Mouse (Mus musculus) heart, postnatal 25 days (tissue): ENCODE measurements around the gene Pjvk. TPM values are rescaled to one million over a fixed set of nuclear protein-coding genes. Genes with fewer than 3 reads are reported as not detected.
A peak's percentile ranks its signal among the peaks of the same experiment; 100 is the strongest.
"Not testable (repeated sequence)": the region's sequence is repeated elsewhere in the genome, so short reads cannot be mapped to it uniquely, and the experiment has no call there.

Experiments used
- DNase-seq: peaks from one replicate; pipeline ENCODE4 v3.0.0; 2022; ENCODE audit warnings: low spot score
- intact Hi-C: fragments of 180-260 bp; cut with DNase I; formaldehyde crosslinking; loops from one replicate; pipeline ENCODE4 v1.15.1; 2025
- total RNA-seq, 2 experiments: library from RNA; stranded (reverse); gene quantifications; 2 replicates each; pipeline ENCODE4 v1.2.3; 2021

Pjvk gene
- total RNA-seq: not detected

DNA sequence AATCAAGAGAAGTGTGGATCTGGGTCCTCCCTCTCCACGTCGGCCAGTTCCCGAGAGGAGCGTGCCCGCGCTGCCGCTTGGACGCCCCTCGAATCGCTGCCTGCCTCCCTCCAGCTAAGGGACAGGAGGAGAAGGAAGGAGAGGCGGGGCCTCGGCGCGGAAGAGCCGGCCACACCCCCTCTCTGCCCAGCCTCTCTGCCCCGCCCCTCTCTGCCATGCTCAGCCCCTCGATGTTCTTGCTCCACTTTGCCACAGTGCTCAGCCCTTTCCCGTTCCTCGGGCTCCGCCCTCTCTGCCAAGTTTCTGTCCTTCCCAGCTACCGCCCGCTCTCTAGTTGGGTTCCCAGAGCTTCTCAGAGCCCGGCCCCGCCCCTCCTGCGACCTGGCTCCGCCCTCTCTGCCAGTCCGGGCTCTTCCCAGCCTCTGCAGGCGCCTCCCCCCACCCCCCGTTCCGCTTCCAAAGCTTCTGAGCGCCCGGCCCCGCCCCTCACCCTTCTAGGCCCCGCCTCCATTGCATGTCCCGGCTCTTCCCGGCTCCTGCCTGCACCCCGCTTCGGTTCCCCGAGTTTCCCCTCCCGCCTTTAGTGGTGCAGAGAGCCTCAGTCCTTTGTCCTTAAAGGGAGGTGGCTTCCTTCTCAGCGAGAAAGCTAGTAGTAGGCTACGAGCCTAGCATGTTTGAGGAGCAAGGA lies at the start of gene Pjvk, which contains the start of gene Prkra:
Gene Pjvk, plus strand, starts transcription at position 594 of the 688 bp plus-strand sequence.
Gene Prkra, minus strand, starts transcription at position 133 of the 688 bp plus-strand sequence.
- peak; percentile 92 for DNase-seq
- intact Hi-C loops: loop anchor here (1.0 kb wide), 1 partner anchor 27 kb away; the partner anchor contains the start of gene Plekha3

DNA sequence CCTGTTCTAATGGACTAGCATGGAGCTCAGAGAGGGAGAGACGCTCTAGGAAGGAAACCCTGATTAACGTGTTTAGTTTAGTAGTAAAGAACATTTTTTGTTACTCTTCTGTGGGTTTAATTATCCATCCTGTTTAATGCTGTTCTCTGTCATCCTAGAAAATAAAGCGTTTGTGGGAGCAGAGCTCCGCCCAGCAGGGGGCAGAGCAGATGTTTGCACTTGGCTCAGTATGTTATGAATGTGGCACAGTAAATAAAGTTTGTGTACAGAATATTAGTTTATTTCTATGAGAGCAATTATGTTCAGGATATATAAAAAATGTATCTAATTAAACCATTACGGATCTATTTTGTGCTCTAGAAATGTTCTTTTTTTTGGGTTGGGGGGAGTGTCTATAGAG lies 49.1 kb upstream of the Pjvk start:
- intact Hi-C loops: no loop called here
- no peak for DNase-seq

DNA sequence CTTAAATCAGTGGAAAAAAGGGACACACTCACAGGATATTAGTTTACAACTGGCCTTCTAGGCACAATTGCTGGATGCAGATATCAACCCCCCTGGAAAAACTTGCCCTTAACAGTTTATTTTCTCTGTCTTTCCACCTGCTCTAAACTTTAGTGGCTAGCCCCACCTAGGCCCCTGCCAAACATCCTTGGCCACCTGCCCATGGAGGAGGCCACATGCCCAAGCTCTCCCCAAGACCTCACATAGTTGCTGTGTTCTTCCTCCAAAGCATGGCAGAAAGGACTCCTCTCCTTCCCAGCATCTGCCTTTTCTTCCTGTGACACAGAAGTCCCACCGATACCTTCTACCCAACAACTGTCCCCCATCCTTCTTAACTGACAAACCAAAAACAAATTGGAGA lies 46.0 kb upstream of the Pjvk start:
- intact Hi-C loops: no loop called here
- no peak for DNase-seq

DNA sequence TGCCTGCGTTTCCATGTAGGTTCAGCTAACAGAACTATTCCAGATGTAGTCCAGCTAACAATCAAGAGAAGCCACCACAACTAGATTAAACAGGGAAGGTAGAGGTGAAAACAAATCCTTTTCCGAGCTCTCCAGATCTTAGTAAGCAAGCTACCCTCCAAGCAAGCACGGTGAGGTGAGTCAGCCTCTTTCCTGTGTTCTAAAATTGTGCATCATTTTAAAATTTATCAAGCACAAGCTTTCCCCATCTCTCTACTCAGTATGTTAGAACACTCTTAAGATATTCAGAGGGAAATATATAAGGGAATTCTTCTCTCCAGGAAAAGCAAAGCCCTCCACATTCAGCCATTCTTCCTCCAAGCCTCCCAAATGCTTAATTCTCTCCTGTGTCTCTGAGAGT lies 41.6 kb upstream of the Pjvk start:
- DNase-seq: no peak
- intact Hi-C loops: no loop called here

DNA sequence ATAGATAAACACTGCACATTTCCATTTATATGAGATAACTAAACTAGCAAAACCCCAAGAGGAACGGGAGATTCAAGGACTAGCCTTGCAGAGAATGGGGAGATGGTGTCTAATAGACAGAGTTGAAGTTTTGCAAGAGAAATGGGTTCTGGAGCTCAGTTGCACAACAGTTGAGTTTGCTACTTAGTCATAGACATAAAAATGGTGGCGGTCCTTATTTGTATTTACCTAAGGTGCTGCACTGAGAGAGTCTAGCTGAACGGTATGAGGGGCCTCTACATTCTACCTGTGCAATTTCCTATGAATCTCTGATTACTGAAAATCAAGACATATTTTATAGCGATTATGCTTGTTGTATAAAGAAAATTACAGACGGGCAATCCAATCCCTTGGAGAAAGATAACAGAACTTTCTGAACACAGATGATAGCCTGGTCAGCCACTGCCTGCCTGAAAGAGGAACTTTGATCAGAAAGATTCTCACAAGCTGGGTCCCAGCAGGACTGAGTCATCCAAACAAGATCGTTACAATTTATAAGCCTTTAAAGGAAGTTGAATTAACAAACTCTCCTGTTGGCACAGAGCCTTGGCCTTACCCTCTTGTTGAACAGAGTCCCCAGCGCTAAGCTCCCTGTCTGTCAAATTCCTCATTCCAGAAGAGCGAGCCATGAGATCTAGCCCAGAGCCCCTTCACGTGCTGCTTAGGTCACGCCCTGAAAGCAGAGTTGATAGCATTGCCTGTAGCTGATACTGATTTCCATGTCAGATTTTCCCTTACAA lies 37.8 kb upstream of the Pjvk start:
- DNase-seq: no peak

DNA sequence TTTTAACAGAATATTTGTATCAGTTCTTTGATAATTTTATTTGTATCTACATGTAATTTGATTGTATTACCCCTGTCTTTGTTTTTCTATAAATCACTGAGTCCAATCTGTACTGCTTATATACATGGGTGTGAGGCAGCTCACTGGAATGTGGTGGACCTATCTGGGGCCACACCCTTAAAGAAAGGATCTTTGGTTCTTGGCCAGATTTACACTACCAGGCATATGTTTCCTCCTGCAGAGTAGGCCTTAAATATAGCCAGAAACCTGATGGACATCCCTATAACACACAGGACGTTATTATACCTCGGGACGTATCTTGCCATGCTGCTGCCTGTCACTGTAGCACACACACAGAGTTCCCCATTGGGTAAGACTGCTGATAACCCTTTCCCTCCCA lies 36.3 kb upstream of the Pjvk start:
- DNase-seq: no peak
- intact Hi-C loops: no loop called here

More for the DNA sequence above, 37.8 kb upstream of the Pjvk start:
- intact Hi-C loops: no loop called here

DNA sequence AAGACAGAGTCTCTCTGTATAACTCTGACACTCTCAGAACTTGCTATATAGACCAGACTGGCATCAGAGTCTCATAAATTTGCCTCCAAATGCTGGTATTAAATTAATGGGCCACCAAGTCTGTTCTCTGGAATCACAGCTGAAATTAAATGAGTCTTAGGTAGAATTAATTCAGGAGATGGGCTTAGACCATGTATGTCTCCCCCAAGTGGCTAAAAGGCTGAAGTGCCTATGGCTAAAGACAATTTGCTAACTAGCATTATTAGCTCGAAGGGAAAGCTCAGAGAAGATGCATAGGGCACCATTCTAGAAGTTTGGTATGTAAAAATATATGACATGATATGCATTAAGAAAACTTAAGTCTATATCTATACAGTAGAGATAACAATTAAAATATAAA lies 30.2 kb upstream of the Pjvk start:
- intact Hi-C loops: loop anchor here (1.0 kb wide), 1 partner anchor 251 kb away; no protein-coding TSS in a partner anchor
- no peak for DNase-seq

DNA sequence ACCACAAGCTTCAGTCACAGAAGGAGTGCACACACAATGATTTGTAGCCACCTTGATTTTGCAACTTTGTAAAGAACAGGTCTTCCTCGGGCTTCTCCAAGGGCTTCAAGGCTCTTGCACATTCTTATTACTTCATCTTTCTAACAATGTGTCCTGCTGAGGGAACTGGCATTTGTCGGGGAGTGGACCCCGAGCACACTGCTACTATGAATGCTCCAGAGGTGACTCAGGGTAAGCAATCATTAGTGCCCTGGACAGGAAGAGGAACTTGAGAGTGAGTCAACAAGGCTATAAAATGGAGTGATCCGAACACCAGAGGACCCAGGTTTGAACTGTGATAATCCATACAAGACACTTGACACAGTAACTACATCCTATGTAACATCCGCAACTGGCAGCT lies 28.1 kb upstream of the Pjvk start:
- DNase-seq: no peak
- intact Hi-C loops: no loop called here

DNA sequence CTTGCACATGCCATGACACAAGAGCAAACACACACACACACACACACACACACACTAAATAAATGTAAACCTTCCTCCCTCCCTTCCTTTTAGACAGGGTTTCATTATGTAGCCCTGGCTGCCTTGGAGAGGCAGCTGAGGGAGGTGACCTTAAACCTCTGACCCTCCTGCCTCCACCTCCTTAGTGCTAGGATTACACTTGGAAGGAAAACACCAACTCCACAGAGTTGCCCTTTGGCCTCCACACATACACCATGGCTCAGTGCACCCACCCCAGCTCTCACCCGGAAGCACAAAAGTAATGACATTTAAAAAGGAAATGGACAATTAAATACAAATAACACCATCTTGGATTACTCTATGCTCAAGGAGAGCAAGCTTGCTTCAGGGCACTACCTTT lies 26.6 kb upstream of the Pjvk start:
- intact Hi-C loops: no loop called here
- DNase-seq: no peak

DNA sequence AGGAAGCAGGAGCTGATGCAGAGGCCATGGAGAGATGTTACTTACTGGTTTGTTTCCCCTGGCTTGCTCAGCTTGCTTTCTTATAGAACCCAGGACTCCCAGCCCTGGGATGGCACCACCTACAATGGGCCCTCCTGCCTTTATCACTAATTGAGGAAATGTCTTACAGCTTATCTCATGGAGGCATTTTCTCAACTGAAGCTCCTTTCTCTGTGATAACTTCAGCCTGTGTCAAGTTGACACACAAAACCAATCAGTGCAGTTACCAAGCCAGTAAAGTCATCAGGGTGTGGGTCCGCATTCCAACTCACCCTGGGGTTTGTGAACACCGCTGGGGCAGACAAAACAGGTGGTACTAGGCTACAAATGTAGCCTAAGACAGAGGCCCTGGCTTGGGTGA lies 26.0 kb upstream of the Pjvk start:
- intact Hi-C loops, DNase-seq: not testable (repeated sequence)

DNA sequence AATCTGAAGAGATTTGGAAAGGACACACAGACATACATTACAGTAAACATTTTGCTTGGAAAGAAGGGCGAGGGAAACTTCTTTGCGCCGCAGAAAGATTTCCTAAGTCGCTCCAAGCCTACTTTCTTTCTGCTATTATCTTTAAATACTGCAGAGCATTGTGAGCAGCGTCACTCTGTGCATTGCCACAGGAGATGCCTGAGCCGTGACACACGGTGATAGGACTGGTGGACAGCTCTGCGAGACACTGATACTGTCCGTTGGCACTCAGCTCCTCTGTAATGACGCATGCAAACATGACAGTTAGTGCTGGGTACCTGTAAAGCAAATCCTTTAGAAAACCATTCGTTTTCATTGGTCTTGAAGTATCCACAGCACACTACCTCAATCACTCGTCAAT lies 18.0 kb upstream of the Pjvk start:
- intact Hi-C loops: no loop called here
- no peak for DNase-seq

DNA sequence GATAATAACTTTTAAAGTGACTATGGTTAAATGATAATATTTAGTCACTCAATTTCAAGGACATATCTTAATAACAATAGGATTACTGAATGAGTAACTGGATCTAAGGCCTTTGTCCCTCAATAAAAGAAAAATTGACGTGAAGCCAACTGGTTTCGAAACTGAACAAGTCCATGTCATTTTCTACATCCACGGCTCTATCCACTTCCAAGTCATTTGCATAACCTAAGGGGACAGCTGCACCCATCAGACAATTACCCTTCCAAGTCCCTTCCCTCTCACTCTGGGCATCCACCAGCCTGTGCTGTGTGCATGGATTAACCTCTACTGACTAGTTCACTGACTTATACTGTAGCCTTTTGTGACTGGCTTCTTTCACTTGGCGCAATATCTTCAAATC lies 16.7 kb upstream of the Pjvk start:
- DNase-seq: no peak
- intact Hi-C loops: no loop called here

DNA sequence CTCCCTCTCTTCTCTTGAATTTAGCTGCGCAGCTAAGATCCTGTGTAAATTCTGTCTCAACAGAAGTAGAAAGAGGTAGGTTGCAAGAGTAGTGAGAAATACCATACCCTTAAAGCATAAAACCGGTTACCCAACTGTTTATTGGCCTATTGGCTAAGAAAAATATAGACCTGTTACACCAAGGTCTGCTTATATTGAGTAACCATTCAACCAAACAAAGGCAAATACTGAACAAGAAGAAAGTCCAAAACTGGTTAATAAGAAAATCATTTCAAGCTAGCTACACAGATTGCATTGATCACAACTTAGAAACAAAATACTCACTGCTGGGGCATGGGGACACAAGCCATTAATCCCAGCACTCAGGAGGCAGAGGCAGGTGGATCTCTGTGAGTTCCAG lies 8.6 kb upstream of the Pjvk start:
- intact Hi-C loops: no loop called here
- DNase-seq: no peak

DNA sequence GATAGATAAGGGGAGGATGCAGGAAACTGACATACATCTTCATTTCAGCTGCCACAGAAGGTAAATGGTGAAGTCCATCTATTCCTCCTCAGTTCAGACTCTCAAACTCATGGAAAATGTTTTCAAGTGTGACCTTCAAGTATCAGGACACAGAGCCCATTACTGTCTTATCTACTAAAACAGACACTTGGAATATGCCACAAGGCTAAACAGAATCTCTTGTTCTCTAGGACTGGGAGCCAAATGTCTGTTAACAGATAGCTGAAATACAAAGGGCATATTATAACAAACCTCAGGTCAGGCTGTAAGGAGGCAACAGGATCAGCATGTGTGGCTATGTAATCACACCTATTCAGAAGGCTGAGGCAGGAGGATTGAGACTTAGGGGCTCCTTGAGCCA lies 4.5 kb upstream of the Pjvk start:
- DNase-seq: no peak
- intact Hi-C loops: no loop called here

DNA sequence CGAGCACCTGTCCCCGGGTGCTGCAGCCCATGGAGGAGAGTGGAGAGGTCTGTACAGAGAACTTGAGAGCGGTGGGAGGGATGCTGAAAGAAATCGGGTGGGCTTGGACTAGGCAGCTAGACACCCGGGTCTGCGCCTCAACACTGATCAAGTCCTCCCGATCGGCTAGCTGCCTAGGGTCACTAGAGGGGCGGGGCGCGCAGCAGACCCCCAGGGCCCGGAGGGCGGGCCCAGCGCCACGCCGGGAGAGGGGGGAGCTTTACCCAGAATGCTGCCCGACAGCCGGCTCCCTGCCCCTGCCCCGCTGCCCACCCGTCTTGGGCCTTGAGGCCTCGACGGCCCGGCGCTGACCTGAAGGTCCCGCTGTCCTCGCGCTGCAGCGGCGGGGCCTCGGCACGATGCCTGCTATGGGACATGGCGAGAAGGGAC lies 821 bp upstream of the Pjvk start:
- intact Hi-C loops: no loop called here
- DNase-seq: no peak

DNA sequence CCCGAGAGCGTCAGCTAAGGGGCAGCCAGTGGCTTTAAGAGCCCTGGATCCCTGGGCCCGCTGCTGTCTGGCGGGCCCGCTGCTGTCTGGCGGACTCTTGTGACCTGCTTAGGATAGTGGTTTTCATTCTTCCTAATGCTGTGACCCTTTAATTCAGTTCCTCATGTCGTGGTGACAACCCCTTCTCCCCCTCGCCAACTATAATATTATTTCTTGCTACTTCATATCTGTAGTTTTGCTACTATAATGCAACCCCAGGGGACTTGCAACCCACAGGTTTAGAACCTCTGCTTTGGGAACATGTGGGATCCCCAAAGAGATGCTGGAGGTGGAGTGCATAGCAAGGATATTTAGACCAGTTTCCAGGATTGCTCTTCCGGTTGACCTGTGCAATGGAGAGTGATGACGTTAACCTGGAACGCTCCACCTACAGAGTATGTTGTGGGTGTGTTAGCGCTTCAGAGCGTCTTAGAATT lies 428 bp downstream of the Pjvk start:
- no peak for DNase-seq
- intact Hi-C loops: loop anchor here (1.0 kb wide), 1 partner anchor 27 kb away; the partner anchor contains the start of gene Plekha3

DNA sequence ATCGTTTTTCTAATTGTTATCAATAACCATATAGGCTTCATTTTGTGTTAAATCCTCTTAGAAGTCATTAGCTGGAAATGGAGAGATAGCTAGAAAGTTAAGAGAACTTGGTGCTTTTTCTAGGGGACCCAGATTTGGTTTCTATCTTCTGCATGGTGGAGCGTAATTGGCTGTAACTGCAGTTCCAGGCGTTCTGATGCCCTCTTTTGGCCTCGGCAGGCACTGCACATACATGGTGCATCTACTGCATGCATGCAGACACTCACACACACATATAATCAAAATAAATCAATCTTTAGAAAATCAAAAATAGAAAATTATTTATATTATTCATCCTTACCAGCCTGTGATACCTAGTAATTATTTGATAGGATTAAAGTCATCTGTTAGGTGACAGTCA lies 4.8 kb downstream of the Pjvk start:
- DNase-seq: no peak
- intact Hi-C loops: no loop called here

DNA sequence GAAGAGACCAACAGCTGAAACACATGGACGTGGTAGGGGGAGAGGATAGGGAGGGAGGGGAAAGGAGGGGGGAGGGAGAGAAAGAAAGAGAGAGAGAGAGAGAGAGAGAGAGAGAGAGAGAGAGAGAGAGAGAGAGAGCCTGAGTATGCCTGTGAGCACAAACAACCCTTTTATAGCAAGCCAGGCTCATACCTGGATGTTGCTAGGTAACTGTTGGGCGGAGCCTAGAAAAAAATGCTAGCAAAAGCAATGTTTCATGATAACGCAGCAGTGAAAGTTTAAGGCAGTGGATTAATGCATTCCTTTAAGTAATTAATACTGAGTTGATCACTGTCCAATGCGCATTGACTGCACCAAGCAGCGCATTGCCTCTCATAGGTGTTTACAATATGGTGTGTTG lies 6.4 kb downstream of the Pjvk start:
- intact Hi-C loops: no loop called here
- no peak for DNase-seq

DNA sequence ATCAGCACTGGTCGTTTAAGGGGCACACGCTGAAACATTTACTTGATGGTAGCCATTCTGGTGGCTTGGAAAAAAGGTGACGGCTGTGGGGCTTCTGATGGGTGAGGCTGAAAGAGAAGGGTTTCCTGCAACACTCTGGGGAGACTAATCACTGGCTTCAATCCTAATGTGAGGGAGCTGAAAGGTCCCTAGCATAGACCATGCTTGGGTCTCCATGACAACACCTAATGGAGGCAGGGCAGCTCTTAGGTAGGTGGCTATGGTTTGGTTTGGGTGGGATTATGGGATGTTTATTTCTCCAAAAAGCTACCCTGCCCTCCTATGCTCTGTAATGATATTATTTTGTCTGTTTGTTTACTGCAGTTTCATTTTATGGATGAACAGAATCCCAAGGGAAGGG lies 7.2 kb downstream of the Pjvk start:
- intact Hi-C loops: no loop called here
- no peak for DNase-seq

DNA sequence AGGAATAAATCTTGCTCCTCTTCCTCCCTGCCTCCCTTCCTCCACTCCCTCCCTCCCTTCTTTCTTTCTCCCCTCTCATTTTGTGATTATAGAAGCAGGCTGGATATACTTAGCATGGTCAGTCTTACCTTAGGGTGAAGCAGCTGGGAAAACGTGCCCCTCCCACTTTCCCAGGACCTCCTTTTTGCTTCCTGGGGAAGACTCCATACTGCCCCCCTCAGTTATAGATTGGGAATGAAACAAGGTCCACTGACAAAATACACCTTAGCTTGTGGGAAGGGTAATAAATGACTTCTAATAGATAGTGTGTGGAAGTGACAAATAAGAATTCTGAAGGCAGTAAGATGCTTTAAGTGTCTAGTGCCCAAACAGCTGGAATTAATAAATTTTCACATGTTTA lies 7.7 kb downstream of the Pjvk start:
- intact Hi-C loops: no loop called here
- DNase-seq: no peak

DNA sequence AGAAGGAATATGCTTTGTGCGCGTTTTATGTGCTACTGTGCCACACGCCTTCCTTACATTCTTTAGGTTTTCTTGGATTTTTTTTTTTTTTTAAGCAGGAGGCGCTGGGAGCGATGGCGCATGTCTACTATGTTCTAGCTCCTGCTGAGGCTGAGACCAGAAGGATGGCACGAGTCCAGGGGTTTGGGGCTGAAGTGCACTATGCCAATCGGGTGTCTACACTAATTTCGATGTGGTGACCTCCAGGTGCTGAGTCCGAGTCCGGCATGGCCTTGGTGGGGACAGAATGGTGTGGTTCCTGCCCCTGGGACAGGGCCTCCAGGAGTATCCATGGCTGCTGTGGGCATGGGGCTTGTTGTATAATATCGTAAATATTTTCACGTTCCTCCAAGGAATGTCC lies 10.3 kb downstream of the Pjvk start:
- intact Hi-C loops: no loop called here
- no peak for DNase-seq
